Comparison of ENCODE assay signal across 8 mouse cellular contexts in the genomic region with DNA sequence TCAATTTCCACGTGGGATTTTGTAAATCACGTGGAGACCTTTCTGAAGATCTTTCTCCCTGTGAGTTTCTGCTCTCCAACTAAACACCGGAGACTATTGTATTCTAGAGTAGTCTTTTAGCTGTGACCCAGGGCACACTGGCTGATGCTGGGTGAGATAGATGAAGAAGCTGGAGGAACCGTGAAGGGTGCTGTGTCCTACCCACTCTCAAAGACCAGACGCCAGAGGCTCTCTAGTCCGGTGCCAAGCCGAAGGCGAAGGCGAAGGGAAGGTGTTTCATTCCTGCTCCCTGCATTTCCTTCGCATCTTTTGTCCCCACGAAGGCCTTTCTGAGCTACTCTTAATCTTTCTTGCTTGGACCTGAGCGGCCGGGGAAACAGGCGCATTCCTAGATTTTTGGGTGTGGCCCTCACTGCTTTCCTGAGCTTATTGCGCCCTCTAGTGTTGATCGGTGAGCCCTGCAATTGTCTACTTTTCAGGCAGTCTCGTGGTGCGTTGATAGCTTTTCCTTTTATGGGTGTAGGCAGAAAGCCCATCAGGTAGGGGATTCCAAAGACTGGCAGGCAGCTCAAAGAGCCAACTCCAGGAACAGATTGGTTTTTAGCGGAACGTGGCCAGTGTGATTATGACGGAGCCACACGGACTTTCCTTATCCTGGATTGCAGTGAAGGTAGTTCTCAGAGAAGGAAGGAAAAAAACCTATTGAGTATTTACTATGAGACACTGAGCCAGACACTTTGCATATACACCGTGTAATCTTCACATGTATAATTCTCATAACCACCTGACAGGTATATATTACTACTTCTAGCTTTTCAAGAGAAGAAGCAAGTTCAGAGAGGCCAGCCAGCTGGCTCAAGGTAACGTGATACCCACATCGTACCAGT. TPM values are rescaled to one million over a fixed set of nuclear protein-coding genes. Genes with fewer than 3 reads are reported as not detected.
DNase-seq lines count a peak whose midpoint lies in the region; ATAC-seq and TF ChIP-seq lines count a peak whose summit lies in the region.

No protein-coding gene starts in this region.

- peak overlapping the region; percentile 56 for H3K4me2 ChIP-seq in embryonic facial prominence, embryonic 15.5 days (replicated peaks)
- H3K4me2 ChIP-seq in heart, embryonic 11.5 days = peak overlapping the region; percentile 54
- peak overlapping the region; percentile 61 for H3K4me2 ChIP-seq in kidney, embryonic 15.5 days

- H3K9me3 ChIP-seq in embryonic facial prominence, embryonic 15.5 days (replicated peaks) = no peaks in the 10 kb centered on the region
- H3K9me3 ChIP-seq in heart, embryonic 11.5 days (replicated peaks; ENCODE audit: control insufficient read depth, low read length) = no peaks in the 10 kb centered on the region
- H3K9me3 ChIP-seq in kidney, embryonic 15.5 days (replicated peaks) = no peaks in the 10 kb centered on the region

- H3K36me3 ChIP-seq in embryonic facial prominence, embryonic 15.5 days = no peaks in the 10 kb centered on the region
- H3K36me3 ChIP-seq in heart, embryonic 11.5 days (ENCODE audit: control insufficient read depth, insufficient read depth, low read length) = no peaks in the 10 kb centered on the region
- no peaks in the 10 kb centered on the region for H3K36me3 ChIP-seq in kidney, embryonic 15.5 days
- H3K36me3 ChIP-seq in liver, adult 2 months (ENCODE audit: control insufficient read depth, insufficient read depth, low read length) = no peaks in the 10 kb centered on the region

- H3K4me1 ChIP-seq in bone marrow macrophage, adult 2 months (ENCODE audit: control insufficient read depth, insufficient read depth, low read length) = peaks cover 39% of the 10 kb centered on the region
- H3K4me1 ChIP-seq in embryonic facial prominence, embryonic 15.5 days = peaks cover 9% of the 10 kb centered on the region; the same call in 1 of the 2 replicates
- peaks cover 15% of the 10 kb centered on the region for H3K4me1 ChIP-seq in heart, embryonic 11.5 days (ENCODE audit: control insufficient read depth, insufficient read depth, low read length)
- H3K4me1 ChIP-seq in kidney, embryonic 15.5 days = peaks cover 24% of the 10 kb centered on the region
- H3K4me1 ChIP-seq in liver, adult 2 months (ENCODE audit: control insufficient read depth, insufficient read depth, low read length) = no peaks in the 10 kb centered on the region; the same call in 1 of the 2 replicates

- WGBS in embryonic facial prominence, embryonic 15.5 days = 13% methylated on average over 25 of the region's 25 CpGs
- WGBS in heart, embryonic 11.5 days (ENCODE audit: insufficient replicate concordance) = 15% methylated on average over 25 of the region's 25 CpGs
- WGBS in kidney, embryonic 15.5 days = 12% methylated on average over 25 of the region's 25 CpGs
- 16% methylated on average over 25 of the region's 25 CpGs for WGBS in liver, adult 2 months

- no peak overlapping the region for H3K9ac ChIP-seq in embryonic facial prominence, embryonic 15.5 days
- H3K9ac ChIP-seq in heart, embryonic 11.5 days (ENCODE audit: low read depth, low read length) = peak overlapping the region; percentile 61
- 0 out of 2 replicates have a peak overlapping the region, but pooled peaks have one; percentile 31 for H3K9ac ChIP-seq in kidney, embryonic 15.5 days
- H3K9ac ChIP-seq in liver, adult 2 months (ENCODE audit: low read depth, low read length) = no peak overlapping the region

- H3K27me3 ChIP-seq in embryonic facial prominence, embryonic 15.5 days = peaks cover 11% of the 10 kb centered on the region; the same call in 1 of the 2 replicates
- no peaks in the 10 kb centered on the region for H3K27me3 ChIP-seq in heart, embryonic 11.5 days (ENCODE audit: control insufficient read depth, insufficient read depth, low read length)
- H3K27me3 ChIP-seq in kidney, embryonic 15.5 days = peaks cover 22% of the 10 kb centered on the region
- H3K27me3 ChIP-seq in liver, adult 2 months (ENCODE audit: control insufficient read depth, insufficient read depth, low read length) = 0 out of 2 replicates have a peak, but pooled peaks cover 5% of the 10 kb centered on the region

- H3K4me3 ChIP-seq in bone marrow macrophage, adult 2 months (ENCODE audit: insufficient read depth, low read length) = no peak overlapping the region
- H3K4me3 ChIP-seq in embryonic facial prominence, embryonic 15.5 days (replicated peaks) = peak overlapping the region; percentile 33
- H3K4me3 ChIP-seq in heart, embryonic 11.5 days (ENCODE audit: low read depth, low read length) = peak overlapping the region; percentile 24
- H3K4me3 ChIP-seq in kidney, embryonic 15.5 days (replicated peaks) = peak overlapping the region; percentile 35
- no peak overlapping the region for H3K4me3 ChIP-seq in liver, adult 2 months (ENCODE audit: insufficient read depth, low read depth, low read length)

- ATAC-seq in embryonic facial prominence, embryonic 15.5 days (ENCODE audit: insufficient number of reproducible peaks, low FRiP score, low TSS enrichment, low read depth) = 0 out of 2 replicates have a peak, but pooled peaks have one; percentile 25
- ATAC-seq in heart, embryonic 11.5 days (replicated peaks; ENCODE audit: insufficient number of reproducible peaks, low FRiP score, low TSS enrichment) = no peak
- no peak; the same call in 1 of the 2 replicates for ATAC-seq in kidney, embryonic 15.5 days (replicated peaks; ENCODE audit: low FRiP score)
- peak; percentile 66 for ATAC-seq in monocyte, adult 5-6 weeks (replicated peaks; ENCODE audit: insufficient number of reproducible peaks, low FRiP score, low TSS enrichment, poor library complexity, severe bottlenecking)

- no peaks in the 10 kb centered on the region for H3K79me2 ChIP-seq in liver, adult 2 months (ENCODE audit: control insufficient read depth, insufficient read depth, low read length)

- TF ChIP-seq POLR2A in bone marrow macrophage, adult 2 months (IDR thresholded peaks at IDR 0.05; ENCODE audit: borderline replicate concordance, low read depth, low read length) = no peak
- TF ChIP-seq POLR2A in liver, adult 2 months (IDR thresholded peaks at IDR 0.05; ENCODE audit: extremely low read depth, insufficient read depth, low read length) = no peak

- no peak overlapping the region for H3K27ac ChIP-seq in bone marrow macrophage, adult 2 months (ENCODE audit: insufficient read depth, low read depth, low read length)
- no peak overlapping the region for H3K27ac ChIP-seq in embryonic facial prominence, embryonic 15.5 days (replicated peaks)
- no peak overlapping the region for H3K27ac ChIP-seq in heart, embryonic 11.5 days (ENCODE audit: low read depth, low read length)
- no peak overlapping the region for H3K27ac ChIP-seq in kidney, embryonic 15.5 days
- no peak overlapping the region for H3K27ac ChIP-seq in liver, adult 2 months (replicated peaks; ENCODE audit: insufficient read depth, low read depth, low read length)

- peak; percentile 62 to 67 for DNase-seq in B cell, adult 2 months
- peak; percentile 48 for DNase-seq in liver, adult 2 months (ENCODE audit: extremely low read depth, low read depth, low spot score)
- DNase-seq in spleen, postnatal 36 days (ENCODE audit: low spot score in 2 of 2) = peak; percentile 33 to 44

- peak; percentile 82 for TF ChIP-seq CTCF in bone marrow macrophage, adult 2 months (IDR thresholded peaks at IDR 0.05; ENCODE audit: low read depth, low read length)
- TF ChIP-seq CTCF in liver, adult 2 months (IDR thresholded peaks at IDR 0.05; ENCODE audit: low read depth, low read length) = peak; percentile 87

RNA-seq across cellular contexts. Expression of a gene that starts 5.9 kb away (rescaled TPM):
- polyA plus RNA-seq in bone marrow macrophage, adult 2 months (2012; ENCODE audit: insufficient read depth, insufficient read length, missing spikeins) = 94.8 and 127 TPM in 2 replicates
- polyA plus RNA-seq in embryonic facial prominence, embryonic 15.5 days (2015; fragmentation: Nextera tagmentation; extraction: Ambion mirVana) = 25.9 and 29.9 TPM in 2 replicates
- polyA plus RNA-seq in heart, embryonic 11.5 days (2014; fragmentation: Nextera tagmentation; extraction: Ambion mirVana) = 26.1 and 35.7 TPM in 2 replicates
- 26.4 and 29.4 TPM in 2 replicates for polyA plus RNA-seq in kidney, embryonic 15.5 days (2015; fragmentation: Nextera tagmentation; extraction: Ambion mirVana)
- total RNA-seq in liver, adult 2 months (2014; rRNA removed) = 1.8 and 2.2 TPM in 2 replicates
- polyA plus RNA-seq in liver, adult 2 months (2012; rRNA removed) = 0.54 and 0.58 TPM in 2 replicates
- total RNA-seq in monocyte, adult 5-6 weeks (2017) = 0.19 to 0.53 TPM in 2 of 3 replicates, not detected in the other

RNA-seq across cellular contexts. Expression of a gene that starts 7.8 kb away (rescaled TPM):
- polyA plus RNA-seq in bone marrow macrophage, adult 2 months (2012; ENCODE audit: insufficient read depth, insufficient read length, missing spikeins) = not detected in 2 replicates
- not detected in 2 replicates for polyA plus RNA-seq in embryonic facial prominence, embryonic 15.5 days (2015; fragmentation: Nextera tagmentation; extraction: Ambion mirVana)
- polyA plus RNA-seq in heart, embryonic 11.5 days (2014; fragmentation: Nextera tagmentation; extraction: Ambion mirVana) = not detected in 2 replicates
- polyA plus RNA-seq in kidney, embryonic 15.5 days (2015; fragmentation: Nextera tagmentation; extraction: Ambion mirVana) = not detected in 2 replicates
- total RNA-seq in liver, adult 2 months (2014; rRNA removed) = not detected in 2 replicates
- polyA plus RNA-seq in liver, adult 2 months (2012; rRNA removed) = not detected in 2 replicates
- total RNA-seq in monocyte, adult 5-6 weeks (2017) = not detected in 3 replicates

Comparison
In these comparisons a context has a peak if more than half of its experiments do, and no peak if none do; other contexts are left out.
1. H3K4me3 ChIP-seq: peak in embryonic facial prominence, embryonic 15.5 days (single experiment), heart, embryonic 11.5 days (single experiment) and kidney, embryonic 15.5 days (single experiment); none in bone marrow macrophage, adult 2 months (single experiment) and liver, adult 2 months (single experiment).
2. ATAC-seq: peak in embryonic facial prominence, embryonic 15.5 days (single experiment) and monocyte, adult 5-6 weeks (single experiment); none in heart, embryonic 11.5 days (single experiment) and kidney, embryonic 15.5 days (single experiment).
3. H3K9ac ChIP-seq: peak in heart, embryonic 11.5 days (single experiment) and kidney, embryonic 15.5 days (single experiment); none in embryonic facial prominence, embryonic 15.5 days (single experiment) and liver, adult 2 months (single experiment).
4. RNA of a gene that starts 5.9 kb away (polyA plus RNA-seq): 94.8 to 127 TPM in bone marrow macrophage, adult 2 months, 25.9 to 29.9 TPM in embryonic facial prominence, embryonic 15.5 days, 26.4 to 29.4 TPM in kidney, embryonic 15.5 days and 26.1 to 35.7 TPM in heart, embryonic 11.5 days; 0.54 to 0.58 TPM in liver, adult 2 months; every median in the first group is over 10 times any median in the second.
5. Peak in every context shown above with its lines, with median percentiles within 50 percentile points of each other: DNase-seq and H3K4me2 ChIP-seq.